ENCODE assay signal across 8 mouse cellular contexts in genomic region chr15:86060581-86060980, GRCm38 (mm10). TPM values are rescaled to one million over a fixed set of nuclear protein-coding genes. Genes with fewer than 3 reads are reported as not detected.
DNase-seq lines count a peak whose midpoint lies in the region; ATAC-seq and TF ChIP-seq lines count a peak whose summit lies in the region.
"Had no signal": no experiment of that assay in that cellular context is flagged by ENCODE, and none has a peak within 500 bp of the region (broad histone marks: within the 10 kb centered on the region; RNA-seq: fewer than 3 reads in every experiment).

No protein-coding gene starts in this region.

- no peak for ATAC-seq in liver, embryonic 11.5 days (replicated peaks; ENCODE audit: low FRiP score)
- ATAC-seq in forebrain, postnatal 0 days = no peak
- no peak for ATAC-seq in liver, embryonic 12.5 days
- no peak for ATAC-seq in stomach, embryonic 15.5 days (ENCODE audit: insufficient read depth, low FRiP score, low read depth)

- peak overlapping the region; percentile 98 for H3K4me2 ChIP-seq in liver, embryonic 11.5 days
- peak overlapping the region; percentile 90 for H3K4me2 ChIP-seq in forebrain, postnatal 0 days (ENCODE audit: low read depth)
- H3K4me2 ChIP-seq in liver, embryonic 12.5 days = peak overlapping the region; percentile 97
- no peak overlapping the region for H3K4me2 ChIP-seq in stomach, embryonic 15.5 days

- no peak for TF ChIP-seq CTCF in forebrain, postnatal 0 days (IDR thresholded peaks at IDR 0.05; ENCODE audit: low read depth)

- no peaks in the 10 kb centered on the region for H3K36me3 ChIP-seq in liver, embryonic 11.5 days (ENCODE audit: control insufficient read depth, insufficient read depth, low read length)
- no peaks in the 10 kb centered on the region for H3K36me3 ChIP-seq in forebrain, postnatal 0 days (ENCODE audit: insufficient read depth)
- peaks cover under 1% of the 10 kb centered on the region for H3K36me3 ChIP-seq in liver, embryonic 12.5 days
- no peaks in the 10 kb centered on the region for H3K36me3 ChIP-seq in stomach, embryonic 15.5 days

- H3K4me3 ChIP-seq in liver, embryonic 11.5 days (ENCODE audit: low read depth, low read length) = no peak overlapping the region
- peak overlapping the region; percentile 8 for H3K4me3 ChIP-seq in forebrain, postnatal 0 days (ENCODE audit: low read depth, low read length)
- H3K4me3 ChIP-seq in liver, embryonic 12.5 days = peak overlapping the region; percentile 90
- no peak overlapping the region for H3K4me3 ChIP-seq in stomach, embryonic 15.5 days (replicated peaks)

- DNase-seq in liver, embryonic 11.5 days (ENCODE audit: low spot score) = no peak
- no peak for DNase-seq in liver
- no peak for DNase-seq in forebrain, postnatal 0 days
- no peak for DNase-seq in frontal cortex, postnatal 36 days (ENCODE audit: low spot score in 2 of 2)
- DNase-seq in adipocyte (ENCODE audit: low spot score) = no peak
- DNase-seq: kidney, postnatal 14 days had no signal

- peak overlapping the region; percentile 31; the same call in 1 of the 2 replicates for H3K9ac ChIP-seq in liver, embryonic 11.5 days (ENCODE audit: low read depth, low read length)
- H3K9ac ChIP-seq in forebrain, postnatal 0 days = peak overlapping the region; percentile 93; the same call in 1 of the 2 replicates
- H3K9ac ChIP-seq in liver, embryonic 12.5 days = peak overlapping the region; percentile 43
- no peak overlapping the region for H3K9ac ChIP-seq in stomach, embryonic 15.5 days

- H3K27ac ChIP-seq in liver, embryonic 11.5 days (ENCODE audit: low read depth, low read length) = peak overlapping the region; percentile 41; the same call in 1 of the 2 replicates
- no peak overlapping the region for H3K27ac ChIP-seq in forebrain, postnatal 0 days (ENCODE audit: low read depth, low read length)
- peak overlapping the region; percentile 92 for H3K27ac ChIP-seq in liver, embryonic 12.5 days
- peak overlapping the region; percentile 31; the same call in 1 of the 2 replicates for H3K27ac ChIP-seq in stomach, embryonic 15.5 days

- peaks cover 73% of the 10 kb centered on the region for H3K4me1 ChIP-seq in liver, embryonic 11.5 days (replicated peaks; ENCODE audit: control insufficient read depth, insufficient read depth, low read length)
- H3K4me1 ChIP-seq in forebrain, postnatal 0 days (ENCODE audit: insufficient read depth) = peaks cover 36% of the 10 kb centered on the region
- peaks cover 94% of the 10 kb centered on the region for H3K4me1 ChIP-seq in liver, embryonic 12.5 days
- H3K4me1 ChIP-seq in stomach, embryonic 15.5 days = peaks cover 52% of the 10 kb centered on the region

- no peaks in the 10 kb centered on the region for H3K9me3 ChIP-seq in liver, embryonic 11.5 days (ENCODE audit: control insufficient read depth, low read length)
- no peaks in the 10 kb centered on the region for H3K9me3 ChIP-seq in forebrain, postnatal 0 days (ENCODE audit: low read length)
- H3K9me3 ChIP-seq in liver, embryonic 12.5 days (replicated peaks) = no peaks in the 10 kb centered on the region
- no peaks in the 10 kb centered on the region for H3K9me3 ChIP-seq in stomach, embryonic 15.5 days

- no peaks in the 10 kb centered on the region for H3K27me3 ChIP-seq in liver, embryonic 11.5 days (replicated peaks; ENCODE audit: control insufficient read depth, insufficient read depth, low read length)
- no peaks in the 10 kb centered on the region for H3K27me3 ChIP-seq in forebrain, postnatal 0 days (ENCODE audit: insufficient read depth, low read length)
- H3K27me3 ChIP-seq in liver, embryonic 12.5 days (replicated peaks) = 0 out of 2 replicates have a peak, but pooled peaks cover 4% of the 10 kb centered on the region
- H3K27me3 ChIP-seq in stomach, embryonic 15.5 days (replicated peaks) = no peaks in the 10 kb centered on the region

- 87% methylated on average over 12 of the region's 12 CpGs for WGBS in liver, embryonic 11.5 days
- WGBS in forebrain, postnatal 0 days = 67% methylated on average over 12 of the region's 12 CpGs
- 85% methylated on average over 12 of the region's 12 CpGs for WGBS in liver, embryonic 12.5 days (ENCODE audit: insufficient replicate concordance)
- WGBS in stomach, embryonic 15.5 days = 76% methylated on average over 12 of the region's 12 CpGs

RNA-seq across cellular contexts. Expression of gene Gramd4, which starts 3.1 kb away (rescaled TPM):
- 12.6 and 13.9 TPM in 2 replicates for polyA plus RNA-seq in liver, embryonic 11.5 days (2014; fragmentation: Nextera tagmentation; extraction: Ambion mirVana)
- total RNA-seq in forebrain, postnatal 0 days (2014; rRNA removed) = 54.5 and 57.0 TPM in 2 replicates
- polyA plus RNA-seq in forebrain, postnatal 0 days (2015; fragmentation: Nextera tagmentation; extraction: Ambion mirVana) = 24.8 and 28.8 TPM in 2 replicates
- polyA plus RNA-seq in liver, embryonic 12.5 days (2016; fragmentation: Nextera tagmentation; extraction: Ambion mirVana) = 14.4 and 15.1 TPM in 2 replicates
- polyA plus RNA-seq in stomach, embryonic 15.5 days (2015; fragmentation: Nextera tagmentation; extraction: Ambion mirVana) = 13.8 and 15.2 TPM in 2 replicates

RNA-seq across cellular contexts. Expression of gene Celsr1, which starts 27.0 kb away (rescaled TPM):
- polyA plus RNA-seq in liver, embryonic 11.5 days (2014; fragmentation: Nextera tagmentation; extraction: Ambion mirVana) = 0.53 and 1.4 TPM in 2 replicates
- 6.5 and 13.0 TPM in 2 replicates for total RNA-seq in forebrain, postnatal 0 days (2014; rRNA removed)
- polyA plus RNA-seq in forebrain, postnatal 0 days (2015; fragmentation: Nextera tagmentation; extraction: Ambion mirVana) = 0.62 and 0.97 TPM in 2 replicates
- polyA plus RNA-seq in liver, embryonic 12.5 days (2016; fragmentation: Nextera tagmentation; extraction: Ambion mirVana) = 0.11 and 0.25 TPM in 2 replicates
- 3.1 and 3.2 TPM in 2 replicates for polyA plus RNA-seq in stomach, embryonic 15.5 days (2015; fragmentation: Nextera tagmentation; extraction: Ambion mirVana)

Comparison
In these comparisons a context has a peak if more than half of its experiments do, and no peak if none do; other contexts are left out.
1. H3K4me3 ChIP-seq: peak in forebrain, postnatal 0 days (single experiment) and liver, embryonic 12.5 days (single experiment); none in liver, embryonic 11.5 days (single experiment) and stomach, embryonic 15.5 days (single experiment).